ENCODE assay signal across 22 mouse cellular contexts in genomic region chr11:22651313-22651712, GRCm38 (mm10).
DNase-seq lines count a peak whose midpoint lies in the region; ATAC-seq and TF ChIP-seq lines count a peak whose summit lies in the region.
"Had no signal": no experiment of that assay in that cellular context is flagged by ENCODE, and none has a peak within 500 bp of the region (broad histone marks: within the 10 kb centered on the region; RNA-seq: fewer than 3 reads in every experiment).

No protein-coding gene starts in this region.

- WGBS in hindbrain, embryonic 16.5 days = 79% methylated on average over 1 of the region's 1 CpGs
- WGBS in hindbrain, embryonic 11.5 days = 92% methylated on average over 1 of the region's 1 CpGs
- 65% methylated on average over 1 of the region's 1 CpGs for WGBS in midbrain, embryonic 15.5 days
- 83% methylated on average over 1 of the region's 1 CpGs for WGBS in midbrain, embryonic 13.5 days
- 65% methylated on average over 1 of the region's 1 CpGs for WGBS in midbrain, postnatal 0 days
- WGBS in midbrain, embryonic 10.5 days = 68% methylated on average over 1 of the region's 1 CpGs

- no peak for DNase-seq in hindbrain, embryonic 11.5 days (ENCODE audit: low spot score)
- no peak for DNase-seq in midbrain, postnatal 0 days (ENCODE audit: low spot score)
- DNase-seq in midbrain, embryonic 10.5 days (ENCODE audit: low spot score) = no peak
- DNase-seq: adrenal gland, adult 2 months; adrenal gland, postnatal 10 days; adrenal gland, postnatal 25 days; cerebellum, adult 11 months; cerebellum, adult 18-20 months; cerebellum, adult 8-10 months; cerebellum, adult 9-11 months; cerebellum, postnatal 36 days; embryo, embryonic 11 days had no signal

- no peak overlapping the region for H3K9ac ChIP-seq in hindbrain, embryonic 16.5 days (ENCODE audit: low read depth, low read length)
- no peak overlapping the region for H3K9ac ChIP-seq in hindbrain, embryonic 11.5 days (ENCODE audit: low read depth, low read length)
- H3K9ac ChIP-seq in midbrain, embryonic 15.5 days = no peak overlapping the region
- no peak overlapping the region for H3K9ac ChIP-seq in midbrain, embryonic 13.5 days (replicated peaks)
- no peak overlapping the region for H3K9ac ChIP-seq in midbrain, postnatal 0 days (replicated peaks; ENCODE audit: low read length, poor library complexity, severe bottlenecking)
- H3K9ac ChIP-seq: embryonic facial prominence, embryonic 13.5 days; embryonic facial prominence, embryonic 15.5 days; forebrain, embryonic 12.5 days had no signal

- no peak overlapping the region for H3K4me3 ChIP-seq in hindbrain, embryonic 16.5 days (ENCODE audit: low read length)
- H3K4me3 ChIP-seq in hindbrain, embryonic 11.5 days (ENCODE audit: low read depth, low read length) = no peak overlapping the region
- H3K4me3 ChIP-seq in midbrain, embryonic 15.5 days = no peak overlapping the region
- no peak overlapping the region for H3K4me3 ChIP-seq in midbrain, embryonic 13.5 days (replicated peaks)
- no peak overlapping the region for H3K4me3 ChIP-seq in midbrain, postnatal 0 days (ENCODE audit: low read depth, low read length)
- no peak overlapping the region for H3K4me3 ChIP-seq in midbrain, embryonic 10.5 days
- H3K4me3 ChIP-seq: embryonic facial prominence, embryonic 13.5 days; embryonic facial prominence, embryonic 15.5 days; erythroblast, embryonic 14.5 days; forebrain, embryonic 10.5 days; forebrain, embryonic 12.5 days had no signal

- peaks cover 2% of the 10 kb centered on the region; the same call in 1 of the 2 replicates for H3K4me1 ChIP-seq in hindbrain, embryonic 16.5 days (ENCODE audit: control insufficient read depth, insufficient read depth, low read depth, low read length)
- H3K4me1 ChIP-seq in hindbrain, embryonic 11.5 days (replicated peaks; ENCODE audit: control insufficient read depth, insufficient read depth, low read length) = no peaks in the 10 kb centered on the region
- no peaks in the 10 kb centered on the region for H3K4me1 ChIP-seq in midbrain, embryonic 15.5 days
- H3K4me1 ChIP-seq in midbrain, embryonic 13.5 days (replicated peaks) = no peaks in the 10 kb centered on the region
- no peaks in the 10 kb centered on the region for H3K4me1 ChIP-seq in midbrain, postnatal 0 days (ENCODE audit: insufficient read depth, low read length)
- peaks cover 3% of the 10 kb centered on the region; the same call in 1 of the 2 replicates for H3K4me1 ChIP-seq in midbrain, embryonic 10.5 days
- H3K4me1 ChIP-seq: embryonic facial prominence, embryonic 15.5 days; forebrain, embryonic 10.5 days; forebrain, embryonic 12.5 days had no signal

- no peaks in the 10 kb centered on the region for H3K36me3 ChIP-seq in hindbrain, embryonic 16.5 days (ENCODE audit: control insufficient read depth, insufficient read depth, low read length)
- H3K36me3 ChIP-seq in hindbrain, embryonic 11.5 days (ENCODE audit: control insufficient read depth, insufficient read depth, low read length) = no peaks in the 10 kb centered on the region
- no peaks in the 10 kb centered on the region for H3K36me3 ChIP-seq in midbrain, embryonic 15.5 days (replicated peaks)
- no peaks in the 10 kb centered on the region for H3K36me3 ChIP-seq in midbrain, embryonic 13.5 days
- H3K36me3 ChIP-seq in midbrain, postnatal 0 days (ENCODE audit: insufficient read depth, low read length) = no peaks in the 10 kb centered on the region
- H3K36me3 ChIP-seq in midbrain, embryonic 10.5 days = no peaks in the 10 kb centered on the region
- H3K36me3 ChIP-seq: embryonic facial prominence, embryonic 13.5 days; embryonic facial prominence, embryonic 15.5 days; forebrain, embryonic 10.5 days; forebrain, embryonic 12.5 days had no signal

- TF ChIP-seq CTCF in midbrain, postnatal 0 days (IDR thresholded peaks at IDR 0.05) = no peak

- no peak overlapping the region for H3K4me2 ChIP-seq in hindbrain, embryonic 16.5 days (ENCODE audit: low read length)
- no peak overlapping the region for H3K4me2 ChIP-seq in hindbrain, embryonic 11.5 days (replicated peaks; ENCODE audit: low read depth, low read length)
- no peak overlapping the region for H3K4me2 ChIP-seq in midbrain, embryonic 15.5 days
- no peak overlapping the region for H3K4me2 ChIP-seq in midbrain, embryonic 13.5 days (replicated peaks)
- no peak overlapping the region for H3K4me2 ChIP-seq in midbrain, postnatal 0 days (ENCODE audit: low read depth, low read length, poor library complexity, severe bottlenecking)
- H3K4me2 ChIP-seq: embryonic facial prominence, embryonic 13.5 days; embryonic facial prominence, embryonic 15.5 days; forebrain, embryonic 12.5 days had no signal

- no peaks in the 10 kb centered on the region for H3K27me3 ChIP-seq in hindbrain, embryonic 16.5 days (replicated peaks; ENCODE audit: control insufficient read depth, insufficient read depth, low read length)
- no peaks in the 10 kb centered on the region for H3K27me3 ChIP-seq in hindbrain, embryonic 11.5 days (ENCODE audit: control insufficient read depth, insufficient read depth, low read length)
- no peaks in the 10 kb centered on the region for H3K27me3 ChIP-seq in midbrain, embryonic 15.5 days (replicated peaks)
- H3K27me3 ChIP-seq in midbrain, embryonic 13.5 days = no peaks in the 10 kb centered on the region
- no peaks in the 10 kb centered on the region for H3K27me3 ChIP-seq in midbrain, postnatal 0 days (ENCODE audit: insufficient read depth, low read length)
- H3K27me3 ChIP-seq in midbrain, embryonic 10.5 days (ENCODE audit: low read depth, poor library complexity, severe bottlenecking) = no peaks in the 10 kb centered on the region
- H3K27me3 ChIP-seq: embryonic facial prominence, embryonic 13.5 days; embryonic facial prominence, embryonic 15.5 days; forebrain, embryonic 12.5 days had no signal

- H3K9me3 ChIP-seq in hindbrain, embryonic 16.5 days (ENCODE audit: control insufficient read depth, low read length) = no peaks in the 10 kb centered on the region
- no peaks in the 10 kb centered on the region for H3K9me3 ChIP-seq in hindbrain, embryonic 11.5 days (ENCODE audit: control insufficient read depth, low read length)
- no peaks in the 10 kb centered on the region for H3K9me3 ChIP-seq in midbrain, embryonic 15.5 days
- H3K9me3 ChIP-seq in midbrain, embryonic 13.5 days = no peaks in the 10 kb centered on the region
- no peaks in the 10 kb centered on the region for H3K9me3 ChIP-seq in midbrain, postnatal 0 days (ENCODE audit: low read length)
- no peaks in the 10 kb centered on the region for H3K9me3 ChIP-seq in midbrain, embryonic 10.5 days (replicated peaks)
- H3K9me3 ChIP-seq: embryonic facial prominence, embryonic 13.5 days; embryonic facial prominence, embryonic 15.5 days; forebrain, embryonic 10.5 days; forebrain, embryonic 12.5 days had no signal

- H3K27ac ChIP-seq in hindbrain, embryonic 16.5 days (ENCODE audit: low read depth, low read length) = no peak overlapping the region
- H3K27ac ChIP-seq in hindbrain, embryonic 11.5 days (ENCODE audit: low read depth, low read length) = no peak overlapping the region
- no peak overlapping the region for H3K27ac ChIP-seq in midbrain, embryonic 15.5 days
- H3K27ac ChIP-seq in midbrain, embryonic 13.5 days = no peak overlapping the region
- peak overlapping the region; percentile 43; the same call in 1 of the 2 replicates for H3K27ac ChIP-seq in midbrain, postnatal 0 days (ENCODE audit: low read depth, low read length)
- H3K27ac ChIP-seq in midbrain, embryonic 10.5 days (replicated peaks) = no peak overlapping the region
- H3K27ac ChIP-seq: embryonic facial prominence, embryonic 13.5 days; embryonic facial prominence, embryonic 15.5 days; forebrain, embryonic 10.5 days; forebrain, embryonic 12.5 days had no signal

- 0 out of 2 replicates have a peak, but pooled peaks have one; percentile 52 for ATAC-seq in hindbrain, embryonic 16.5 days
- no peak for ATAC-seq in hindbrain, embryonic 11.5 days (ENCODE audit: low FRiP score)
- ATAC-seq in midbrain, embryonic 15.5 days (replicated peaks) = 0 out of 2 replicates have a peak, but pooled peaks have one; percentile 30
- no peak for ATAC-seq in midbrain, embryonic 13.5 days
- ATAC-seq in midbrain, postnatal 0 days (ENCODE audit: low FRiP score) = no peak
- ATAC-seq: forebrain, embryonic 14.5 days; forebrain, embryonic 16.5 days had no signal

Comparison
In these comparisons a context has a peak if more than half of its experiments do, and no peak if none do; other contexts are left out.
1. ATAC-seq: peak in hindbrain, embryonic 16.5 days (single experiment) and midbrain, embryonic 15.5 days (single experiment); none in hindbrain, embryonic 11.5 days (single experiment), midbrain, embryonic 13.5 days (single experiment) and midbrain, postnatal 0 days (single experiment).